Mouse (Mus musculus): ENCODE results near the gene Eid1. TPM values are rescaled to one million over a fixed set of nuclear protein-coding genes. Genes with fewer than 3 reads are reported as not detected.

Eid1 gene
- polyA plus RNA-seq, 1 experiment from 2014 or later, result 314 TPM

- ATAC-seq (ENCODE audit: low FRiP score), result no peak
- H3K4me3 ChIP-seq (ENCODE audit: low read depth, low read length), result no peak overlapping the region
These were observed 10.4 kb upstream of the Eid1 start for GRCm38 (mm10) chr2:125662517-125662916.

DNA sequence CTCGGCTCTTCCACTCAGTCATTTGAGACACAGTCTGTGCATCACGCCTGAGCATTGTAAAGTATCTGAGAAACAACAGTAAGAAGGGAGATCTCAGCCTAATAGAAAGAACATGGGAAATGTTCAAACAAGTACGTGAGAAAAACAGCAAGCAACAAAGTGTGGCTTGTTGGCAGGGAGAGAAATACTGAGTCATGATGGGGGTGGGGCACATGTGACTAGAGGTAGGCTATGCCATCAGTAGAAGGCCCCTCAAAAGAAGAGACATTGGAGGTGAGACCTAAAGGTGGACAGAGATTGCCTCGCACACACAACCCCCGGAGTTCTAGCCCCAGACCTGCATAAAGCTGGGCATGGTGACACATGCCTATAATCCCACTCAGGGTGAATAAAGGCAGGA, 7.7 kb upstream of the Eid1 start:
- no peak for DNase-seq (ENCODE audit: low spot score)
- Histone ChIP-seq H3K4me2 (replicated peaks; ENCODE audit: low read depth, low read length) (no peak overlapping the region), H3K9me3 (ENCODE audit: control insufficient read depth, low read length) (no peaks in the 10 kb centered on the region), H3K36me3 (ENCODE audit: control insufficient read depth, insufficient read depth, low read length) (no peaks in the 10 kb centered on the region), H3K4me3 (ENCODE audit: low read depth, low read length) (no peak overlapping the region), H3K27ac (ENCODE audit: low read depth, low read length) (no peak overlapping the region), H3K27me3 (ENCODE audit: control insufficient read depth, insufficient read depth, low read length) (no peaks in the 10 kb centered on the region), H3K9ac (ENCODE audit: low read depth, low read length) (no peak overlapping the region), H3K4me1 (replicated peaks; ENCODE audit: control insufficient read depth, insufficient read depth, low read length) (no peaks in the 10 kb centered on the region)
- ATAC-seq (ENCODE audit: low FRiP score), result no peak
- WGBS, result 91% methylated on average over 5 of the region's 5 CpGs

More at GRCm38 (mm10) chr2:125662517-125662916, 10.4 kb upstream of the Eid1 start:
- Histone ChIP-seq H3K27ac (ENCODE audit: low read depth, low read length) (no peak overlapping the region), H3K4me1 (replicated peaks; ENCODE audit: control insufficient read depth, insufficient read depth, low read length) (no peaks in the 10 kb centered on the region), H3K9me3 (ENCODE audit: control insufficient read depth, low read length) (no peaks in the 10 kb centered on the region), H3K27me3 (ENCODE audit: control insufficient read depth, insufficient read depth, low read length) (no peaks in the 10 kb centered on the region), H3K9ac (ENCODE audit: low read depth, low read length) (no peak overlapping the region), H3K36me3 (ENCODE audit: control insufficient read depth, insufficient read depth, low read length) (no peaks in the 10 kb centered on the region), H3K4me2 (replicated peaks; ENCODE audit: low read depth, low read length) (no peak overlapping the region)
- DNase-seq (ENCODE audit: low spot score), result no peak
- WGBS, result 94% methylated on average over 3 of the region's 3 CpGs

DNA sequence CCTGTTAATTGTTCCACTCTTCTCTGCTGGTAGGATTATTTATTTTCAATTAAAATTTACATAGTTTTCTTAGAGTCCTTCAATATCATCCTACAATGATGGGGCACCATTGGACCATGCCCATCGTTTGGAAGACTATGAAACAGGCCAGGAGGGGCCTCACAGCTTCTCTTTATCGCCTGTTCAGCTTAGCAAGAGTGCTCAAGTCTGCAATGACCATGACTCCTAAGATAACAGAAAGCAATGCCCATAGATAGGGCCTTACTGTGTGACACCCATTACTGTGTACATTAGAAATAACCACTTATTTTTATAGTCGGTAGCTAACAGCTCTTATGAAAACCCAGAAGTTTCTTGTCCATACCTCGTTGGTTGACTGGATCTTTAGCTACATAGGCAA, 7.0 kb upstream of the Eid1 start:
- Histone ChIP-seq H3K27me3 (ENCODE audit: control insufficient read depth, insufficient read depth, low read length) (no peaks in the 10 kb centered on the region), H3K4me3 (ENCODE audit: low read depth, low read length) (no peak overlapping the region), H3K9ac (ENCODE audit: low read depth, low read length) (no peak overlapping the region), H3K4me1 (replicated peaks; ENCODE audit: control insufficient read depth, insufficient read depth, low read length) (no peaks in the 10 kb centered on the region), H3K36me3 (ENCODE audit: control insufficient read depth, insufficient read depth, low read length) (no peaks in the 10 kb centered on the region), H3K4me2 (replicated peaks; ENCODE audit: low read depth, low read length) (no peak overlapping the region), H3K9me3 (ENCODE audit: control insufficient read depth, low read length) (no peaks in the 10 kb centered on the region), H3K27ac (ENCODE audit: low read depth, low read length) (no peak overlapping the region)
- DNase-seq (ENCODE audit: low spot score) (no peak), ATAC-seq (ENCODE audit: low FRiP score) (no peak)
- WGBS, result 88% methylated on average over 4 of the region's 4 CpGs

DNA sequence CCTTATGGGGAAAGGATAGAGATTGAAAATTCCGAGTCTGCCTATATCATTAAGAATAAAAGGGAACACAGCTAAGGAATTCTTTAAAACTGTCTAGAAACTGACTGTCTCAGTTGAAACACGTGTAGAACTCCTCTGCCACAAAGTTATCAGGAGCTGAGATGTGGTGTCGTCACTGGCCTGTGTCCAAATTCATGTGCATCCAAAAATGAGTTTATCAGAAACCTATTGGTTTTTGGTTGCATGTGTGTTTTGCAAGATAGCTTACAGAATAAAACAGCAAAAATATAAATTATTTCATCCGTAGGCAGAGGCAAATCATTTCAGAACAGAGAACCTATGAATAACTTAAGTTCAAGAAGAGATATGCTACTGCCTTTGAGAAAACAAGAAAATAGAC, 6.2 kb upstream of the Eid1 start:
- ATAC-seq (ENCODE audit: low FRiP score) (no peak), DNase-seq (ENCODE audit: low spot score) (no peak)
- 84% methylated on average over 4 of the region's 4 CpGs for WGBS
- H3K27me3 ChIP-seq (ENCODE audit: control insufficient read depth, insufficient read depth, low read length), result no peaks in the 10 kb centered on the region
- H3K27ac ChIP-seq (ENCODE audit: low read depth, low read length), result no peak overlapping the region
- no peaks in the 10 kb centered on the region for H3K36me3 ChIP-seq (ENCODE audit: control insufficient read depth, insufficient read depth, low read length)
- H3K4me2 ChIP-seq (replicated peaks; ENCODE audit: low read depth, low read length), result no peak overlapping the region
- no peaks in the 10 kb centered on the region for H3K9me3 ChIP-seq (ENCODE audit: control insufficient read depth, low read length)
- no peak overlapping the region for H3K4me3 ChIP-seq (ENCODE audit: low read depth, low read length)
- H3K4me1 ChIP-seq (replicated peaks; ENCODE audit: control insufficient read depth, insufficient read depth, low read length), result no peaks in the 10 kb centered on the region
- no peak overlapping the region for H3K9ac ChIP-seq (ENCODE audit: low read depth, low read length)

DNA sequence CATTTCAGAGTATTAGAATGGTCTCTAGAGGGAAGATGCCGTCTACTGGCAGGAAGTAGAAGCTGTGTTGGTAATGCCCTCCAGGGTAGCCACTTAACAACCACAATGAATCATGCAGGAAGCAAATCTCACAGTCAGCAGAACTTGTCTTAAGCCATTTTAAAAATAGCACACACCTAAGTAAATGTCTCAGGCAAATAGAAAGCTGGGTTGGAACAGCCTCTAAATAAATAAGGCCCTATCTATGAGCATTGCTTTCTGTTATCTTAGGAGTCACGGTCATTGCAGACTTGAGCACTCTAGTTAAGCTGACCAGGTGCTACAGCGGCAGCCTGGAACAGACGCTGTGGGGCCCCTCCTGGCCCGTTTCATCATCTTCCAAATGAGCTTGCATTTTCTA, 5.7 kb upstream of the Eid1 start:
- H3K4me3 ChIP-seq (ENCODE audit: low read depth, low read length), result no peak overlapping the region
- 76% methylated on average over 5 of the region's 5 CpGs for WGBS
- H3K4me2 ChIP-seq (replicated peaks; ENCODE audit: low read depth, low read length), result no peak overlapping the region
- DNase-seq (ENCODE audit: low spot score), result no peak
- no peaks in the 10 kb centered on the region for H3K9me3 ChIP-seq (ENCODE audit: control insufficient read depth, low read length)
- no peaks in the 10 kb centered on the region for H3K27me3 ChIP-seq (ENCODE audit: control insufficient read depth, insufficient read depth, low read length)
- no peaks in the 10 kb centered on the region for H3K36me3 ChIP-seq (ENCODE audit: control insufficient read depth, insufficient read depth, low read length)
- H3K27ac ChIP-seq (ENCODE audit: low read depth, low read length), result no peak overlapping the region
- H3K9ac ChIP-seq (ENCODE audit: low read depth, low read length), result no peak overlapping the region
- no peak for ATAC-seq (ENCODE audit: low FRiP score)
- no peaks in the 10 kb centered on the region for H3K4me1 ChIP-seq (replicated peaks; ENCODE audit: control insufficient read depth, insufficient read depth, low read length)

DNA sequence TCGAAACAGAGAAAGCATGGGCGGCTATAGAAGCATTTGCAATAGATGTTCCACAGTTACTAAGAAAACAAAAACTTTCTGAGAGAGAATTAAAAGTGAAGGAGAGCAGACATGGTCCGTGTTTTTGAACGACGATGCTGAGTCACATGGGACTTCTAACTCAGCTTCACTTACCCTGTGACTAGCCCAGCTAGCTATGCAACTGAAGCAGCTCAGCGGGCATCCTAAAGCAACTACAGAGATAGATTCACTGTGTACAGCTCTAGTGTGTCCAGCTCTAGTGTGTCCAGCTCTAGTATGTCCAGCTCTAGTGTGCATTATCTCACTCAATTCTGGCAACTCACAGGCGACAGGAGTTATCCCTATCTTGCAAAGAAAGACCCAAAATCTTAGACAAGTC, 5.2 kb upstream of the Eid1 start:
- no peaks in the 10 kb centered on the region for H3K27me3 ChIP-seq (ENCODE audit: control insufficient read depth, insufficient read depth, low read length)
- H3K9me3 ChIP-seq (ENCODE audit: control insufficient read depth, low read length), result no peaks in the 10 kb centered on the region
- no peak overlapping the region for H3K9ac ChIP-seq (ENCODE audit: low read depth, low read length)
- no peaks in the 10 kb centered on the region for H3K36me3 ChIP-seq (ENCODE audit: control insufficient read depth, insufficient read depth, low read length)
- H3K4me1 ChIP-seq (replicated peaks; ENCODE audit: control insufficient read depth, insufficient read depth, low read length), result no peaks in the 10 kb centered on the region
- 92% methylated on average over 7 of the region's 7 CpGs for WGBS
- ATAC-seq (ENCODE audit: low FRiP score) (no peak), DNase-seq (ENCODE audit: low spot score) (no peak)
- no peak overlapping the region for H3K27ac ChIP-seq (ENCODE audit: low read depth, low read length)
- H3K4me2 ChIP-seq (replicated peaks; ENCODE audit: low read depth, low read length), result no peak overlapping the region
- H3K4me3 ChIP-seq (ENCODE audit: low read depth, low read length), result no peak overlapping the region

- WGBS, result 67% methylated on average over 1 of the region's 1 CpGs
- no peaks in the 10 kb centered on the region; the same call in 1 of the 2 replicates for H3K4me1 ChIP-seq (replicated peaks; ENCODE audit: control insufficient read depth, insufficient read depth, low read length)
- no peaks in the 10 kb centered on the region for H3K27me3 ChIP-seq (ENCODE audit: control insufficient read depth, insufficient read depth, low read length)
- no peak overlapping the region for H3K4me2 ChIP-seq (replicated peaks; ENCODE audit: low read depth, low read length)
- no peaks in the 10 kb centered on the region for H3K9me3 ChIP-seq (ENCODE audit: control insufficient read depth, low read length)
- no peak overlapping the region for H3K27ac ChIP-seq (ENCODE audit: low read depth, low read length)
- DNase-seq (ENCODE audit: low spot score), result no peak
- no peaks in the 10 kb centered on the region for H3K36me3 ChIP-seq (ENCODE audit: control insufficient read depth, insufficient read depth, low read length)
- no peak for ATAC-seq (ENCODE audit: low FRiP score)
- no peak overlapping the region for H3K4me3 ChIP-seq (ENCODE audit: low read depth, low read length)
- H3K9ac ChIP-seq (ENCODE audit: low read depth, low read length), result no peak overlapping the region
These were observed 2.0 kb upstream of the Eid1 start for GRCm38 (mm10) chr2:125670846-125671245.

GRCm38 (mm10) chr2:125672568-125672956, 333 bp upstream of the Eid1 start:
- no peaks in the 10 kb centered on the region; the same call in 1 of the 2 replicates for H3K4me1 ChIP-seq (replicated peaks; ENCODE audit: control insufficient read depth, insufficient read depth, low read length)
- peak overlapping the region; percentile 96 for H3K9ac ChIP-seq (ENCODE audit: low read depth, low read length)
- no peaks in the 10 kb centered on the region for H3K27me3 ChIP-seq (ENCODE audit: control insufficient read depth, insufficient read depth, low read length)
- no peaks in the 10 kb centered on the region for H3K9me3 ChIP-seq (ENCODE audit: control insufficient read depth, low read length)
- no peak for DNase-seq (ENCODE audit: low spot score)
- H3K36me3 ChIP-seq (ENCODE audit: control insufficient read depth, insufficient read depth, low read length), result no peaks in the 10 kb centered on the region
- H3K4me2 ChIP-seq (replicated peaks; ENCODE audit: low read depth, low read length), result peak overlapping the region; percentile 41
- H3K27ac ChIP-seq (ENCODE audit: low read depth, low read length), result peak overlapping the region; percentile 25; the same call in 1 of the 2 replicates
- WGBS, result 27% methylated on average over 9 of the region's 20 CpGs
- ATAC-seq (ENCODE audit: low FRiP score), result peak; percentile 77
- H3K4me3 ChIP-seq (ENCODE audit: low read depth, low read length), result peak overlapping the region; percentile 62

DNA sequence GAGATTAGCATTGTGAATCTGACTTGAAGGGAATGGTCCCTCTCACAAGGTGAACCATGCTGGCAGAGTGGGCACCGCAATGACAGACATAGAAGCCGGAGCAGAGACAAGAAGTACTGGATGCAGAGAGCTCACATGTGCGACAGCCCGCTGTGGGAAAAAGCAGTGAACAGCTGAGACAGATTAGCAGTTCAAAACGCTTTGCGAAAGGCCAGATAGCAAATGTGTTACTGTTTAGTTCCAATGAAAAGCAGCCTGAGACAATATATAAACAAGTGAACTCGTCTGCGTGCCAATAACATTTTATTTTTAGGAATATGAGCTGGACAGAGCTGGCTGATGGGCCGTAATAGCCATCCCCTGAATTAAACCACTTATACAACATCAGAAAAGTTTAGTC, 8.9 kb downstream of the Eid1 start:
- WGBS, result 69% methylated on average over 9 of the region's 9 CpGs
- Histone ChIP-seq H3K27ac (ENCODE audit: low read depth, low read length) (no peak overlapping the region), H3K4me3 (ENCODE audit: low read depth, low read length) (no peak overlapping the region), H3K36me3 (ENCODE audit: control insufficient read depth, insufficient read depth, low read length) (no peaks in the 10 kb centered on the region), H3K9me3 (ENCODE audit: control insufficient read depth, low read length) (no peaks in the 10 kb centered on the region), H3K27me3 (ENCODE audit: control insufficient read depth, insufficient read depth, low read length) (no peaks in the 10 kb centered on the region), H3K4me1 (replicated peaks; ENCODE audit: control insufficient read depth, insufficient read depth, low read length) (no peaks in the 10 kb centered on the region; the same call in 1 of the 2 replicates), H3K4me2 (replicated peaks; ENCODE audit: low read depth, low read length) (no peak overlapping the region), H3K9ac (ENCODE audit: low read depth, low read length) (no peak overlapping the region)
- DNase-seq (ENCODE audit: low spot score) (no peak), ATAC-seq (ENCODE audit: low FRiP score) (no peak)

All from hindbrain, embryonic 11.5 days (tissue).